Mouse (Mus musculus) C2C12 (cell line): ENCODE measurements around the gene Aktip. TPM values are rescaled to one million over a fixed set of nuclear protein-coding genes. Genes with fewer than 3 reads are reported as not detected.

ENCODE experiments used
- H3K27me3 ChIP-seq: one replicate; pipeline ENCODE4 v1.6.1; 2011; ENCODE audit not compliant: control insufficient read depth, insufficient read depth, insufficient read length
- H3K36me3 ChIP-seq: one replicate; pipeline ENCODE4 v1.6.1; 2011; ENCODE audit not compliant: control insufficient read depth, insufficient read depth
- H3K4me3 ChIP-seq: one replicate; pipeline ENCODE4 v1.5.1; 2011; ENCODE audit warnings: mild to moderate bottlenecking, control low read depth; ENCODE audit not compliant: poor library complexity, insufficient read depth, severe bottlenecking
- H3K79me2 ChIP-seq: one replicate; pipeline ENCODE4 v1.6.1; 2011; ENCODE audit not compliant: control insufficient read depth, insufficient read depth
- H3K79me3 ChIP-seq: one replicate; pipeline ENCODE4 v1.6.1; 2011; ENCODE audit warnings: low read depth, control low read depth
- H3ac ChIP-seq: one replicate; pipeline ENCODE3; 2011; ENCODE audit warnings: low read depth; ENCODE audit not compliant: control insufficient read depth, insufficient read length
- CEBPB ChIP-seq: IDR thresholded peaks from one replicate; pipeline ENCODE4 v1.6.1; 2011; ENCODE audit warnings: low read depth, mild to moderate bottlenecking, control low read depth, moderate library complexity
- CTCF ChIP-seq: IDR thresholded peaks from one replicate; pipeline ENCODE4 v1.5.1; 2011; ENCODE audit not compliant: control insufficient read depth, insufficient read depth, insufficient read length
- FOSL1 ChIP-seq: IDR thresholded peaks from one replicate; pipeline ENCODE4 v1.8.0; 2011; ENCODE audit warnings: mild to moderate bottlenecking, low read length; ENCODE audit not compliant: poor library complexity, insufficient read depth, severe bottlenecking
- MAX ChIP-seq: IDR thresholded peaks from one replicate; pipeline ENCODE4 v1.6.1; 2011; ENCODE audit warnings: mild to moderate bottlenecking, control low read depth
- MYOD1 ChIP-seq: IDR thresholded peaks from one replicate; pipeline ENCODE4 v1.6.1; 2011; ENCODE audit warnings: low read depth; ENCODE audit not compliant: control insufficient read depth, insufficient read length
- MYOG ChIP-seq: IDR thresholded peaks from one replicate; pipeline ENCODE4 v1.6.1; 2011; ENCODE audit not compliant: control insufficient read depth, insufficient read length; ENCODE audit errors: extremely low read depth
- USF1 ChIP-seq: IDR thresholded peaks from one replicate; pipeline ENCODE4 v1.6.1; 2011; ENCODE audit warnings: low read depth, mild to moderate bottlenecking, control low read depth, moderate library complexity
- polyA plus RNA-seq: library from polyadenylated mRNA; unstranded; fragments of >200 nt; fragmentation: generic; extraction: Trizol; gene quantifications from one replicate; pipeline ENCODE4 v1.2.1, GENCODE M21; 2012; ENCODE audit warnings: missing spikeins

The Aktip gene
- polyA plus RNA-seq, 1 experiment = 13.0 TPM

GRCm38 (mm10) chr8:91201184-91201583 lies 1.4 kb upstream of the Aktip start:
- no peaks in the 10 kb centered on the region for H3K79me2 ChIP-seq
- no peaks in the 10 kb centered on the region for H3K27me3 ChIP-seq
- H3ac ChIP-seq = no peak overlapping the region
- H3K36me3 ChIP-seq = no peaks in the 10 kb centered on the region
- H3K4me3 ChIP-seq = no peak overlapping the region
- no peaks in the 10 kb centered on the region for H3K79me3 ChIP-seq
- no peak for TF ChIP-seq FOSL1
- TF ChIP-seq CEBPB = no peak
- no peak for TF ChIP-seq MAX
- no peak for TF ChIP-seq CTCF
- no peak for TF ChIP-seq MYOD1

DNA sequence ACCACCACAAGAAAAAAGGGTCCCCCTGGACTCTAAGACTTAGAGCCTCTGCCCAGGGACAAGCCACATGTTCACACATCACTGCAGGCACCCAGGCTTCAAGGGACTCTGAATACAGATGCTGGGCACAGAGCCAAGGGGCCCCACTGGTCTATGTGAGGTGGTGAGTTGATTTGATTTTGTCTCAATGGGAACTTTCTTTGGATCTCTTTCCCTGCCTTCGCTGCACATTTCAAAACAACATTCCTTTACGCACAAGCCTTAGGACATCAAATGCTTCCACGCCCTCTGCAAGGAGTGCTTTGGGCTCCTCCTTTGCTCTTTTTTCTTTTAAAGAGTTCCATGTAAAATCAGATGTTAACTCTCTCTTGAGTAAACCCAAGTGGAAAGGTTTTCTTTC lies 1.7 kb downstream of the Aktip start:
- no peak for TF ChIP-seq USF1
- TF ChIP-seq CEBPB = no peak
- no peak for TF ChIP-seq CTCF
- TF ChIP-seq FOSL1 = no peak
- no peak for TF ChIP-seq MYOD1
- TF ChIP-seq MYOG = no peak
- TF ChIP-seq MAX = no peak
- Histone ChIP-seq H3ac (no peak overlapping the region), H3K79me2 (no peaks in the 10 kb centered on the region), H3K4me3 (no peak overlapping the region), H3K27me3 (peaks cover 3% of the 10 kb centered on the region), H3K36me3 (no peaks in the 10 kb centered on the region), H3K79me3 (no peaks in the 10 kb centered on the region)

- Histone ChIP-seq H3K79me3 (no peaks in the 10 kb centered on the region), H3K79me2 (no peaks in the 10 kb centered on the region), H3K4me3 (no peak overlapping the region), H3K36me3 (no peaks in the 10 kb centered on the region), H3K27me3 (peaks cover 3% of the 10 kb centered on the region), H3ac (no peak overlapping the region)
- TF ChIP-seq FOSL1 = no peak
- TF ChIP-seq MYOG = no peak
Measured at GRCm38 (mm10) chr8:91197233-91197632, 2.5 kb downstream of the Aktip start.

DNA sequence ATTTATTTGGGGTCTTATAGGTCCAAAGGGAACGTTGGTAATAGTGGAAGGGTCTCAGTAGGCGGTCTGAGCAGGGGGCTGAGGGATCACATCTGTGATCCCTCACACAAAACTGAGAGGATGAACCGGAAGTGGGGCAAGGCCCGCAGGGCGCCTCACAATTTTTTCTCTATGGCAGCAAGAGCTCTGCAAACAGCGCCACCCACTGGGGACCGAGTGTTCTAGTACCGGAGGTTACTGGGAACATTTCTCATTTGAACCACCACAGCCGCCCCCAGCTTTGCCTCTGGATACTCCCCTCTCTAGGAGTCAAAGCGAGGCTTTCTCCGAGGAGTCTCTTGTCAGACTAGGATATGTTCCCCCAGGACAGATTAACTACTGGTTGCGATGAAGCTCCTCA lies 3.1 kb downstream of the Aktip start:
- peaks cover 3% of the 10 kb centered on the region for H3K27me3 ChIP-seq
- no peak overlapping the region for H3ac ChIP-seq
- no peaks in the 10 kb centered on the region for H3K79me3 ChIP-seq
- TF ChIP-seq CTCF = no peak
- no peak for TF ChIP-seq FOSL1
- no peak for TF ChIP-seq MYOD1
- no peak for TF ChIP-seq MYOG
- no peak for TF ChIP-seq MAX
- no peak for TF ChIP-seq CEBPB
- no peak for TF ChIP-seq USF1
- no peaks in the 10 kb centered on the region for H3K79me2 ChIP-seq
- no peaks in the 10 kb centered on the region for H3K36me3 ChIP-seq
- no peak overlapping the region for H3K4me3 ChIP-seq

- peaks cover 3% of the 10 kb centered on the region for H3K27me3 ChIP-seq
- H3ac ChIP-seq = no peak overlapping the region
- H3K36me3 ChIP-seq = no peaks in the 10 kb centered on the region
- no peaks in the 10 kb centered on the region for H3K79me2 ChIP-seq
- TF ChIP-seq USF1 (no peak), CEBPB (no peak), FOSL1 (no peak), MYOG (no peak), CTCF (no peak), MYOD1 (no peak), MAX (no peak)
- no peak overlapping the region for H3K4me3 ChIP-seq
- no peaks in the 10 kb centered on the region for H3K79me3 ChIP-seq
Measured at GRCm38 (mm10) chr8:91194081-91194480, 5.7 kb downstream of the Aktip start.

GRCm38 (mm10) chr8:91192941-91193340 lies 6.8 kb downstream of the Aktip start:
- H3K27me3 ChIP-seq = peaks cover 3% of the 10 kb centered on the region
- no peaks in the 10 kb centered on the region for H3K79me2 ChIP-seq
- TF ChIP-seq MAX (no peak), FOSL1 (no peak), CEBPB (no peak), USF1 (no peak)
- no peak overlapping the region for H3K4me3 ChIP-seq
- no peaks in the 10 kb centered on the region for H3K79me3 ChIP-seq
- no peaks in the 10 kb centered on the region for H3K36me3 ChIP-seq
- H3ac ChIP-seq = no peak overlapping the region
